Mouse (Mus musculus) MN1 (cell line): ENCODE measurements at regions not wholly inside any gene's neighbourhood (a gene's known extent, or its start where the extent isn't known, plus 50 kb on each side); places are given as distances from the start of the nearest gene placed in this dataset.

Source experiments
- DNase-seq: peaks from one replicate; pipeline ENCODE4 v3.0.0-alpha.2; 2016; ENCODE audit warnings: low spot score

DNA sequence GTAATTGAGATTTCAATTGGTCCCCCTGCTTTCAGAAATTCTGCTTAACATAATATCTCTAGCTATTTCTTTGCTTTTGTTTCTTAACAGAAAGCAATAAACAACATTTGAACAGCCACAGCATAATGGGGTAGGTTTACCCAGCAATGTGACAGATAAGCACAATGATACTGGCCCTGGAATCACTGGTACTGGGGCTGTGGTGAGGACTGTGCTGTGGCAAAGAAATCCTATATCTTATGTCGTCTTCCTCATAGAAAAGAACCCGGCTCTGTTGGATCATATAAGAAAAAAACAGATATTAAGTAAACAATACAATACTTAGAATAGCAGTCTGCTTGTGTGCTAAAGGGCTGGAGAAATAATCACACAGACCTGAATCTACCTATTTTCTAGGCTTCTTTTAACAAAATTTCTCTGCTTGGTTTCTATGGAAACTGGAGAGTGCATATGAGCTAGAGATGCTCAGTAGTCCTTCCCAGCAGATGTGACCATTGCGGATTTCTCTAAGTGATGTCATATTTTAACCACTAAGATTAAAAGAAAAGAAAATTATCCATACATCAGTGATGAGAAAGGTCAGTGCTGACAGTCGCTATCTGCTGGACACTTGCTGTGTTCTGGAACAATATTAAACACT lies 119.8 kb upstream of the Gnao1 start:
- DNase-seq, result no peak

DNA sequence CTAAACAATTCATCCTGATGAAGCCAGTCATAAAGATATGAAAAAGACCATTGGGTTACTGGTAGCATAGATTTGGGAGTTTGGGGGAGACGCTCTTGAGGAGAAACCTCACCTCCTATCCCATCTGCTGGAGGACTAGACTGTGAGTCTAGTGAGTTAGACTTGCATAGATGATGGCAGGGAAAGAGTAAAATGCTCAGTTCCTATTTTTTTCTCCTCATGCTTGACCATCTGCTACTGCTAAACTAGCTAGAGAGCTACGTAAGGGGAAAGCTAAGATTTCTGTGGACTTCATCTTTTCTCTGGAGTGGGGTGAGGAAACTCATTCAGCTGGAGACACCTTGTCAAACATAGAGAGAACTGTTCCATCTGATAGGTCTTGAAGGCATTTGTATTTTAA lies 118.4 kb upstream of the Gnao1 start:
- DNase-seq, result no peak

DNA sequence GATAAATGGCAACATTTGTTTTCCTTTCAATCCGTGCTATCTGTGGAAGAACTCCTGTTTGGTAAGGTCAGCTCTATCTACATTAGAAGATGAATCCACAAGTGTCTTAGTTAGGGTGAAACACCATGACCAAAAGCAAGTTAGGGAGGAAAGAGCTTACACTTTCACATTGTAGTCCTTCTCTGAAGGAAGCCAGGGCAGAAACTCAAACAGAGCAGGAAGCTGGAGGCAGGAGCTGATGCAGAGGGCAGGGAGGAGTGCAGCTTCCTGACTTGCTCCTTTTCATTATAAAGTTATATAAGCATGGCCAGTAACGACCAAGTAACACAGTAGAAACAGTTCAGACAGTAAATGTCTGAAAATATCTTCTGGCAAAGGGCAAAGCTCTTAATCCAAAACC lies 117.9 kb upstream of the Gnao1 start:
- no peak for DNase-seq

DNA sequence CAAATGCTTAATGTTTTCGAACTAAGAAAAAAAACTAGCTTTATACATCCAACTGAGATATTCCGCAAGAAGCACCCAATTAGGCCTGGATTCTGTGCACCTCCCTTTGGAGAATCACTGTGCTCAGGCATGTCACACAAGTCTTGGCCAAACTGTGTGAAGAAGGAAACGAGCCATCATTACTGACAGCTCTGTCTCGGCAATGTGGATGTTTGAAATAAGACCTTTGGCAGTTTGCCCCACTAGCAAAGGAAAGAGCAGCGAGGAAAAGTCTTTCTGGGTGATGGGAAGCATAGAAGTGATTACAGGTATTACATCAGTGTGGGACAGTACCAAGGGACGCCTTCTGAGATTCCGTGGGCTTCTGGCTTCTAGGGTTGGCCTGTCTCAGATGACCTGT lies 112.6 kb upstream of the Gnao1 start:
- peak; percentile 12 for DNase-seq

DNA sequence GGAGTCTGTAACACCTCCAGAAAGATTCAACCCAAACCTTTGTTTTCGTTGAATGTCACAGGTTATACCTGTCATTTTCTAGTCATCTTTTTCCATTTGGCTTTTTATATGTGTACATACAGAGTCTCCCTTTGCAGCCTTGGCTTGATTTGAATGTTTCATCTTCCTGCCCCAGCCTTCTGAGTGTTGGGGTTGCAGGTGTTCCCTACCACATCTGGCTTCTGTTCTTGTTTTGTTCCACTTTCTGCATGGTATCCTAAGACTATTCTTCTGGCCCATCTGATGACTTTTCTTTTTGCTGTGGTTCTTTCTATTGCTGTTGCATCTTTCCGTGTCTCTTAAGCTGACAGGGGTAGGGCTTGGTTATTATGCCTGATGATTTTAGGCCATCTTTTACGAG lies 111.3 kb upstream of the Gnao1 start:
- DNase-seq, result no peak

DNA sequence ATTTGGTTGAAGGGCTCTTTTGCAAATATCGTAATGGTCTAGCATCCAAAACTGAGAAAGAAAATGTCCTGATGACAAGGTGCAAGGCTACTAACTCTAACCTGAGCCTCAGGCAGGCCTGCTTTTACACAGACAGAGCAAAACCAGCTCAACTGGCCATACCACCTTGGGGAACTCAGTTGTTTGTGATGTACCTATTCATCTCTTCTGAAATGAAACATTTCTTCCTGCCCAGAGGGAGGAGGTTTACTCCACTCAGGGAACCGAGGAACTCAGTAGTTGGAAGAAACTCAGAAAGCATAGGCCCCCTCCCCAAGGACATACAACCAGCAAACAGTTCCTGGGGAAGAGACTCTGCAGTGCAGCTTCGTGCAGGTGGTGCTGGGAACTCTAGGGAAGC lies 108.4 kb upstream of the Gnao1 start:
- no peak for DNase-seq

DNA sequence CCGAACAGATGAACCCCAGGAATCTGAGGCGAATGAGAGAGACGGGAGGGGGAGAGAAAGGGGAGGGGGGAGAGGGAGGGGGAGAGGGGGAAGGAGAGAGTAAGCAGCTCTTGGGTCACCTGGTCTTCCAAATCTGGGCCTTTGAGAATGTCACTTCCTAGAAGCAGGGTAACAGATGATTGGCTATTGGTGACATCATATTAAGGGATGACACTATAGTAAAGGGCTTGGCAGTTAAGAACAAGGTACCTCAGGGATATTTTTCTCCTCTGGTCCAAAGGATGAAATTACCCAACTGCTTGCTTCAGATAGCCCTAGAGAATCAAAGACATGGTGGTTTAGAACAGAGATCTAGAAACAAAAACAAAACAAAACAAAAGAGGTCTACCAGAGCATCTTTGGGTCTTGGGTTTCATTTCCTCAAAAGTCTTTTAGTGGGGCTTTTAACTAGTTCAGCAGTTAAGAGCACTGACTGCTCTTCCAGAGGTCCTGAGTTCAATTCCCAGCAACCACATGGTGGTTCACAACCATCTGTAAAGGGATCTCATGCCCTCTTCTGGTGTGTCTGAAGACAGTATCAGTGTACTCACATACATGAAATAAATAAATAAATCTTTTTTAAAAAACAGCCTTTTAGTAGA lies 97.6 kb upstream of the Gnao1 start:
- no peak for DNase-seq

DNA sequence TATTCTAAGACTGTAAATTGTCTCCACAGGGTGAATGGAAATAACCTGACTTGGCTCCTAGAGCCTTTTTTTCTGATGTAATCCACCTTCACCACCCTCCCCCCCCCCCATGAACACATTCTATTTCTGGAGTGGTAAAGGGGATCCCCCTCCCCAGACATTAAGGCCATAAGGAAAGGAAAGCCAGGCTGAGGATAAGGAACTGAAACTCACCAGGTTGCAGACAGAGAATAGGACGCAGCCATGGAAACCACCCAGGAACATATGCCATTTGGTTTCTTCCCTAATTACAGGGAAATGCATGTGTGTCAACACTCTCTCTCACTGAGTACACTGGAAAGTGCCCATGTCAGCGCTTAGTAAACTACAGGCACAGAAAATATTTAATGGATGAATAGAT lies 96.5 kb upstream of the Gnao1 start:
- DNase-seq, result no peak

DNA sequence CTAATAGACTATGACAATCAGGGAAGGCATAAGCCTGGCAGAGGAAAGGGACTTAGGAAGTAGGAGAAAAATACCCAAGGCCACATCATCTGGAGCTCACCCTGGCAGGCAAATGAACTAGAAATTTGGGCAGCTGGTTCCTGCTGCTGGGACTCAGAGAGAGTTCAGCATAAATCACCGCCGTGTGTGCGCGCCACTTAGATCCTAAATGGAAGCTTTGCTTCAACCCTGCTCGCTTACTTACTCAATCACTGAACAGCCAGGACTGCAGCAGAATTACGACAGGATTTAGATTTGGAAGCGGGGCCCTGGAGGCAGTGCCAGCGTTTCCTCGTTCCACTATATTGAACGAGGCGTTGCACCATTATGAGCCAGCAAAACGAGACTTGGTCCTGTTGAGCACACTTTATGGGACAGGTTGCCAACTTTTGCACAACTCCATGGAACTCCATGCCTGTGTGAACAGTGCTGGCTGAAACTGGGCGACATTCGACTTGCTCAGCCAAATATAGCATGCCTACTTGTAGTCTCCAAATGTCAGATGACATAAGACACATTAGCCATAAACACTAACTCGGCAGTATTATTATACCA lies 84.8 kb upstream of the Gnao1 start:
- DNase-seq, result no peak

DNA sequence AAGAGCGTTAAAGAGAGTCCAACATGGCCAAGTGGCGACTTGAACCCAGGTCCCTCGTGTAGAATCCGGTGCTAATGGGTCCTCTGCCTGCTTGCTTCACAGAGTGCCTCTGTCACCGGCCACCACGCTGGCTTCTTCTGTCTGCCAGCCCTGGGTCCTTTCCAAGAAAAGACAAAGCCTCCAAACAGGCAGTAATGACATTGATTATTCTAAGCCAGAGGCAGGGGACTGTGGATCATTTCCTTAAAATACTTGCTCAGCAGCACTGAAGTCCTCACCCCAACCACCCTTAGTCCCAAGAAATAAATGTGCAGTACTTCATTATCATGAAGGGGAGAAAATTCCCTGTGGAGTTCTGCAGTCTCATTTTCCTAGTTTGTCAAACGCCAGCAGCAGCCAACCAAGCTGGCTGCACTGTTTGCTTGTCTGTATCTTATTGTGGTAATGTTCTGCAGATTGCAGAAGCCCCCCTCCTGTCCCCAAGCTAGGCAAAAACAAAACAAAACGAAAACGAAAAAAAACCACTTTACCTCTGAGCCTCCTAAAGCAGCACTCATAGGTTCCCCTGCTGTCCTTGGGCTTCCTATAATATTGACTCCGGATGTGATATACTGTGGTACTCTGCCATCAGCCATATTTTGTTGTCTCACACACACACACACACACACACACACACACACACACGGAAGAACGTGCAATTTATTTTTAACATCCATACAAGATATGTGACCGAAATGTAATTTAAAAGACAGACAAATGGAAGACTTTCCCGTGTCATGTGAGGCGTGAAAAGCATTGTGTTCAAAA lies 80.4 kb upstream of the Gnao1 start:
- no peak for DNase-seq

DNA sequence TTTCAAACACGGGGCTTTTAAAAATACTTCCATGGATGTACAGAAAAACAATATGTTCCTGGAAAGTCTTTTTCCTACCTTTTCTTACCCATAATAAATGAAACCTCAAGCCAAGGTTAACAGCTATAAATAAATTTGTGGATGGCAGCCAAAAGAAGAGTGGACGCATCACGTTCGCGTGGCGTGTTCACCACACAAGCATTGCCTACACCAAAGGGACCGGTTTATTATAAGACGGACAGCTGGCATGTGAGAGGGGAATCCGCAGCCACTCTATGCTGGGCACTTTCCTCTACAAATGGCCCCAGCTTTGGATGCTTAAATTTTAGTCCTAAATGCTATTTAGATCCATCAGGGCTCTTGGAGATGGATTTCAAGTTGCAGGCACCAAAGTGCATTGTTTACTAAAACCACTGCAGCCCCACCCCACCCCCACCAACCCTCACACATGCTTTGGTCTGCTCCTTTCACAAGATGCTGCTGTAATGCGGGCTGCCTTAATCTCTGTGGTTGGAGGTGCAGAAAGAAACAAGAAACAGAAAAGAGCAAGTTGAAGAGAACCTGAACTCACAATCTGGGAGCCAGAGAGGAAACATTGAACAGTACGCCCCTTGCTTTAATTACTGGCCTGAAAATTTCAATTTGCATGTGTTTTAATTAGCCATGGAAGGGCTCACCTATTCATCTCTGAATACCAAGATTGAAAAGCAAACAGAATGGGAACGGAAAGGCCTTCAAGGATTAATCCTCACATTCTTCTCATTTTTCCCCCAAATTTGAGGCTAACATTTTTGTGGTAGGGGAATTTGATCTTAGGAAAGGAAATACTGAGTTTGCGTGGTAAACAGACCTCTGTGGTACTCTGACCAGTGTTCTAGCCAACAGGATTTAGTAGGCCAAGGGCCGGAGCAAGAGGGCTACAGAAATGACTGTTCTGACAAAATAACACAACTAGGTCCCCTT lies 78.7 kb upstream of the Gnao1 start:
- no peak for DNase-seq

DNA sequence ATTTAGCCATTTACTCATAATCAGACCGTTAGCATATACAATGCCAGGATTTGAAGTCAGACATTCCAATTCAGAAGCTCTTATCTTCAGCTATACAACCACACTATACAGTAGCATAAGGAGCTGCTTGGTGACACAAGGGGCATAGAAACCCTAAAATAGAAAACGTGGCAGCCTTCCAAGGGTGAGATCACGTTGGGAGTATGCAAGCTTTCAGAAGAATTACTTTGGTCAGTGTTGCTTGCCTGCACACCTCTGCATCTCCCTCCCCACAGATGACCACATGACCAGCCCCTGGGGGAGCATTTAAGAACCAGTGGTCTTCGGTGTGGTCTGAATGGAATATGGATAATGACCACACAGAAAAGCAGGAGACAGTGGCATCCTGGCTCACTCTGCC lies 74.9 kb upstream of the Gnao1 start:
- no peak for DNase-seq

DNA sequence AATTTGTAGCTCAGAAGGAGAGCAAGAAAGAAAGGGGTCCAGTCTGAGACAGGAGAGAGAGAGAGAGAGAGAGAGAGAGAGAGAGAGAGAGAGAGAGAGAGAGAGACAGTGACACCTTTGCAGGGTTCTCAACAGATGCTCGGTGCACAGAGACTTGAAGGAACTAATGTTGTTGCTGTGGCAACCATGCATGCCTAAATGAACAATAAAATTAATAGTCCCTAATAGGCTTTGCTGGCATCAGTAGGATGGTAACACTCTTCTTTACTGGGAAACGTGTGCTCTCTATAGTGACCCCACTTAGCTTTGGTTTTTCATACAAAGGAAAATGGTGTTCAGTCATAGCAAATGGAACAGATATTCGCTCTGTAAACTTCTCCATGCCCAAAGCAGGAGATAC lies 69.5 kb upstream of the Gnao1 start:
- no peak for DNase-seq

DNA sequence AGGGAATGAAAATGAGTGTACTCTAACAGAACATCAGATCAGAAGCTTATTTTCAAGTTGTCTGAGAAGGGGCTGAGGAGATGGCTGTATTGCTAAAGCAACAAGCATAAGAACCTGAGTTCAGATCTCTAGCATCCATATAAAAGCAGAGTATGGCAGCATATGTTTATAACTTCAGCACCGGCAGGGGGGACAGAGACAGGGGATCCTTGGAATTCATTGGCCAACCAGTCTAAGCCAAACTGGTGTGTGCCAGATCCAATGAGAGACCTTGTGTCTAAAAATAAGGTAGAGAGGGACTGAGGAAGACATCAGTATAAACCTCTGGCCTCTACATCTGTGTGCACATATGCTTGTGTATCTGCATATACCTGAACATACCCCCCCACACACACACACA lies 61.0 kb upstream of the Gnao1 start:
- no peak for DNase-seq

DNA sequence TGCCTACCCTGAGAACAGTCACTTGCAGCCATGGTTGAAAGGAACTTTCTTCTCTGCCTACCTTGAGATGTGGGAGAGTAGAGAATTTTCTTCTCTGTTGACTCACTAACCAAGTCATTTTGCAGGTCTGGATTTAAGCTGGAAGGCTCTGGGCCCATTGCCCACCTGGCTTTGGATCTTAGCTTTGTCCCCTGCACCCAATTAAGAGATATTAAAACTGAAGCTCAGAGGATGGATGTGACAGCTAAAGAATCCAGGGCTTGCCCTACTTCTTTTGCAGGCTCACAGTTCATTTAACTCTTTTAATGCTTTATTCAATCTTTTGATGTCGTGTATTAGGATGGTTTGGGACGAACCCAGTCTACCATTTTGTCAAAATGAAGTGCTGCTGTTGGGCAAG lies 58.8 kb upstream of the Gnao1 start:
- no peak for DNase-seq

DNA sequence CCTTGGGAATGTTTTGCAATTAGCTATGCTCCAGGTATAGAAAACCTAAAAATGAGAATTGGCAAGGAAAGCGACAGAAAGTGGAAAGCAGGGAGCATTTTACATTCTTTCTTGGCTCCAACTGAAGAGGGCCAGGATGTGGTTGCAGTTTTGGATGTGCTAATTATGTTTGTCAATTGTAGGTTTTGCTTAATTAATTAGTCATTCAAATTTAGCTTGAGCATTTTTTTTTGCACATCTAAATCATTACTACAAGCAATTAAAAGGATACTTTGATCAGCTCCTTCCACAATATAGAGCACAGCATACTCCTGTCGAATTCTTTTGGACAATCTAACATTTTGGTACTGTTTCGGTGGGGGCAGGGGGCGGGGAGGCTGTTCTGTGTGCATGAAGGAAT lies 53.8 kb upstream of the Gnao1 start:
- DNase-seq, result no peak
